In genomic region chr4:141822089-141822488, GRCm38 (mm10) we compare ENCODE assay signal across 9 mouse cellular contexts. TPM values are rescaled to one million over a fixed set of nuclear protein-coding genes. Genes with fewer than 3 reads are reported as not detected.
DNase-seq lines count a peak whose midpoint lies in the region; ATAC-seq and TF ChIP-seq lines count a peak whose summit lies in the region.
"Had no signal": no experiment of that assay in that cellular context is flagged by ENCODE, and none has a peak within 500 bp of the region (broad histone marks: within the 10 kb centered on the region; RNA-seq: fewer than 3 reads in every experiment).

No protein-coding gene starts in this region.

- H3K27ac ChIP-seq in heart, embryonic 12.5 days (ENCODE audit: poor library complexity, severe bottlenecking): no peak overlapping the region
- H3K27ac ChIP-seq in liver, embryonic 14.5 days: no peak overlapping the region
- no peak overlapping the region for H3K27ac ChIP-seq in forebrain, embryonic 16.5 days (ENCODE audit: low read length)

- H3K4me2 ChIP-seq in heart, embryonic 12.5 days: no peak overlapping the region
- no peak overlapping the region for H3K4me2 ChIP-seq in liver, embryonic 14.5 days (ENCODE audit: low read depth)
- H3K4me2 ChIP-seq in forebrain, embryonic 16.5 days (ENCODE audit: low read length): no peak overlapping the region

- DNase-seq in heart, postnatal 10 days: peak; percentile 15 to 48
- DNase-seq in urinary bladder, postnatal 10 days (ENCODE audit: low spot score): peak; percentile 1
- DNase-seq in urinary bladder, postnatal 4 days (ENCODE audit: low spot score in 2 of 2): no peak
- DNase-seq in liver, embryonic 14.5 days (ENCODE audit: low read depth in 3 of 3, low spot score in 3 of 3): no peak
- peak; percentile 71 for DNase-seq in thymus, postnatal 4 days
- DNase-seq in ovary, postnatal 14 days (ENCODE audit: low spot score): no peak

- no peak overlapping the region for H3K4me3 ChIP-seq in heart, embryonic 12.5 days
- no peak overlapping the region for H3K4me3 ChIP-seq in liver, embryonic 14.5 days (ENCODE audit: insufficient read depth in 1 of 2, low read depth in 2 of 2, low read length in 2 of 2)
- no peak overlapping the region for H3K4me3 ChIP-seq in forebrain, embryonic 16.5 days (replicated peaks; ENCODE audit: low read length)

- ATAC-seq in heart, embryonic 12.5 days (ENCODE audit: insufficient number of reproducible peaks, low FRiP score): no peak
- no peak for ATAC-seq in liver, embryonic 14.5 days (ENCODE audit: insufficient read depth)
- ATAC-seq in forebrain, embryonic 16.5 days: no peak

- intact Hi-C loops in heart, postnatal 10 days (cut with DNase I): no loop called here

- TF ChIP-seq CTCF in liver, embryonic 14.5 days (IDR thresholded peaks at IDR 0.05; ENCODE audit: low read depth): peak; percentile 68

- peaks cover 13% of the 10 kb centered on the region for H3K4me1 ChIP-seq in heart, embryonic 12.5 days (replicated peaks)
- H3K4me1 ChIP-seq in liver, embryonic 14.5 days (replicated peaks; ENCODE audit: control insufficient read depth in 2 of 2, insufficient read depth in 2 of 2, low read length in 1 of 2): peaks cover 0 to 5% of the 10 kb centered on the region in 2 experiments; a peak in 1 of 4 replicates
- no peaks in the 10 kb centered on the region for H3K4me1 ChIP-seq in forebrain, embryonic 16.5 days (replicated peaks; ENCODE audit: control insufficient read depth, insufficient read depth, low read length)

- H3K9ac ChIP-seq in heart, embryonic 12.5 days: no peak overlapping the region
- H3K9ac ChIP-seq in liver, embryonic 14.5 days (replicated peaks): no peak overlapping the region
- H3K9ac ChIP-seq in forebrain, embryonic 16.5 days (replicated peaks; ENCODE audit: low read depth, low read length): no peak overlapping the region

- 68% methylated on average over 10 of the region's 10 CpGs for WGBS in heart, embryonic 12.5 days
- WGBS in liver, embryonic 14.5 days (ENCODE audit: insufficient replicate concordance): 70% methylated on average over 10 of the region's 10 CpGs
- WGBS in forebrain, embryonic 16.5 days: 84% methylated on average over 10 of the region's 10 CpGs

- no peaks in the 10 kb centered on the region for H3K36me3 ChIP-seq in heart, embryonic 12.5 days
- no peaks in the 10 kb centered on the region for H3K36me3 ChIP-seq in liver, embryonic 14.5 days (replicated peaks; ENCODE audit: control insufficient read depth, insufficient read depth, low read depth)
- H3K36me3 ChIP-seq in forebrain, embryonic 16.5 days (ENCODE audit: control insufficient read depth, insufficient read depth): no peaks in the 10 kb centered on the region

- H3K27me3 ChIP-seq in heart, embryonic 12.5 days (replicated peaks): no peaks in the 10 kb centered on the region
- H3K27me3 ChIP-seq in liver, embryonic 14.5 days (ENCODE audit: control insufficient read depth, insufficient read depth, low read length): no peaks in the 10 kb centered on the region
- H3K27me3 ChIP-seq in forebrain, embryonic 16.5 days (replicated peaks; ENCODE audit: control insufficient read depth, insufficient read depth, low read length): no peaks in the 10 kb centered on the region

- TF ChIP-seq EP300 in liver, embryonic 14.5 days (IDR thresholded peaks at IDR 0.05; ENCODE audit: low read depth): no peak

- no peaks in the 10 kb centered on the region for H3K9me3 ChIP-seq in heart, embryonic 12.5 days (replicated peaks)
- H3K9me3 ChIP-seq in liver, embryonic 14.5 days (ENCODE audit: control insufficient read depth, low read length): no peaks in the 10 kb centered on the region
- H3K9me3 ChIP-seq in forebrain, embryonic 16.5 days (ENCODE audit: control insufficient read depth, low read length): no peaks in the 10 kb centered on the region

RNA-seq across cellular contexts. Expression of gene Cela2a, which starts 3.9 kb away (rescaled TPM):
- under 1 TPM in 1 of 2 experiments, not detected in 1; 0.87 TPM for total RNA-seq in heart, postnatal 10 days (2021)
- not detected in 2 replicates for polyA plus RNA-seq in heart, embryonic 12.5 days (2016; fragmentation: Nextera tagmentation; extraction: Ambion mirVana)
- not detected in 2 replicates for polyA plus RNA-seq in liver, embryonic 14.5 days (2012; rRNA removed)
- polyA plus RNA-seq in liver, embryonic 14.5 days (2014; fragmentation: Nextera tagmentation; extraction: Ambion mirVana): not detected in 2 replicates
- not detected in 2 replicates for polyA plus RNA-seq in forebrain, embryonic 16.5 days (2015; fragmentation: Nextera tagmentation; extraction: Ambion mirVana)
- total RNA-seq: layer of hippocampus, adult 18-20 months had no signal

RNA-seq across cellular contexts. Expression of gene Ctrc, which starts 24.1 kb away (rescaled TPM):
- total RNA-seq in heart, postnatal 10 days (2021): not detected
- polyA plus RNA-seq in heart, embryonic 12.5 days (2016; fragmentation: Nextera tagmentation; extraction: Ambion mirVana): not detected in 2 replicates
- polyA plus RNA-seq in liver, embryonic 14.5 days (2012; rRNA removed): not detected in 2 replicates
- polyA plus RNA-seq in liver, embryonic 14.5 days (2014; fragmentation: Nextera tagmentation; extraction: Ambion mirVana): not detected in 2 replicates
- polyA plus RNA-seq in forebrain, embryonic 16.5 days (2015; fragmentation: Nextera tagmentation; extraction: Ambion mirVana): not detected in 2 replicates
- total RNA-seq: layer of hippocampus, adult 18-20 months had no signal

RNA-seq across cellular contexts. Expression of gene Casp9, which starts 28.7 kb away (rescaled TPM):
- 10 to 100 TPM; 10.5 to 12.4 TPM for total RNA-seq in heart, postnatal 10 days (2021)
- polyA plus RNA-seq in heart, embryonic 12.5 days (2016; fragmentation: Nextera tagmentation; extraction: Ambion mirVana): 21.1 and 21.6 TPM in 2 replicates
- polyA plus RNA-seq in liver, embryonic 14.5 days (2012; rRNA removed): 7.5 and 7.6 TPM in 2 replicates
- polyA plus RNA-seq in liver, embryonic 14.5 days (2014; fragmentation: Nextera tagmentation; extraction: Ambion mirVana): 5.8 and 6.5 TPM in 2 replicates
- polyA plus RNA-seq in forebrain, embryonic 16.5 days (2015; fragmentation: Nextera tagmentation; extraction: Ambion mirVana): 15.8 and 16.6 TPM in 2 replicates

RNA-seq across cellular contexts. Expression of gene Dnajc16, which starts 31.4 kb away (rescaled TPM):
- 10 to 100 TPM; 17.6 to 18.0 TPM for total RNA-seq in heart, postnatal 10 days (2021)
- polyA plus RNA-seq in heart, embryonic 12.5 days (2016; fragmentation: Nextera tagmentation; extraction: Ambion mirVana): 5.0 and 6.1 TPM in 2 replicates
- 2.4 and 2.8 TPM in 2 replicates for polyA plus RNA-seq in liver, embryonic 14.5 days (2012; rRNA removed)
- 1.4 and 1.7 TPM in 2 replicates for polyA plus RNA-seq in liver, embryonic 14.5 days (2014; fragmentation: Nextera tagmentation; extraction: Ambion mirVana)
- polyA plus RNA-seq in forebrain, embryonic 16.5 days (2015; fragmentation: Nextera tagmentation; extraction: Ambion mirVana): 5.3 and 6.4 TPM in 2 replicates

RNA-seq across cellular contexts. Expression of gene Efhd2, which starts 52.6 kb away (rescaled TPM):
- 10 to 100 TPM; 30.4 to 36.7 TPM for total RNA-seq in heart, postnatal 10 days (2021)
- polyA plus RNA-seq in heart, embryonic 12.5 days (2016; fragmentation: Nextera tagmentation; extraction: Ambion mirVana): 119 and 121 TPM in 2 replicates
- 25.9 and 26.5 TPM in 2 replicates for polyA plus RNA-seq in liver, embryonic 14.5 days (2012; rRNA removed)
- polyA plus RNA-seq in liver, embryonic 14.5 days (2014; fragmentation: Nextera tagmentation; extraction: Ambion mirVana): 23.4 and 26.2 TPM in 2 replicates
- polyA plus RNA-seq in forebrain, embryonic 16.5 days (2015; fragmentation: Nextera tagmentation; extraction: Ambion mirVana): 69.9 and 76.8 TPM in 2 replicates

Comparison
In these comparisons a context has a peak if more than half of its experiments do, and no peak if none do; other contexts are left out.
1. DNase-seq: peak in heart, postnatal 10 days (2 of 2), urinary bladder, postnatal 10 days (single experiment) and thymus, postnatal 4 days (single experiment); none in urinary bladder, postnatal 4 days (0 of 2), liver, embryonic 14.5 days (0 of 3) and ovary, postnatal 14 days (single experiment).